Mouse (Mus musculus) liver, postnatal 0 days (tissue): ENCODE measurements around the gene Serpina1b.
"Not testable (repeated sequence)": the region's sequence is repeated elsewhere in the genome, so short reads cannot be mapped to it uniquely, and the experiment has no call there.

Experiments used
- CTCF ChIP-seq: sonication (generic); IDR thresholded peaks from 2 replicates; pipeline ENCODE4 v1.5.1; 2016; ENCODE audit warnings: antibody characterized with exemption, low read depth
- EP300 ChIP-seq: IDR thresholded peaks from 2 replicates; pipeline ENCODE4 v1.6.1; 2016; ENCODE audit warnings: antibody characterized with exemption, low read depth, mild to moderate bottlenecking

- TF ChIP-seq CTCF, EP300: not testable (repeated sequence)
These were observed at the start of gene Serpina1b for GRCm38 (mm10) chr12:103830273-103830672.
